Mouse (Mus musculus): ENCODE measurements around the gene Ptprq.

Ptprq gene

GRCm38 (mm10) chr10:107628104-107628503 lies 91.7 kb downstream of the Ptprq start:
- DNase-seq (ENCODE audit: low spot score in 2 of 2) = no peak

- DNase-seq (ENCODE audit: low spot score in 2 of 2) = no peak
Measured at GRCm38 (mm10) chr10:107626648-107627047, 93.2 kb downstream of the Ptprq start.

- DNase-seq (ENCODE audit: low spot score in 2 of 2) = no peak
Measured at GRCm38 (mm10) chr10:107624211-107624610, 95.6 kb downstream of the Ptprq start.

- DNase-seq (ENCODE audit: low spot score in 2 of 2) = no peak
Measured at GRCm38 (mm10) chr10:107615460-107615859, 104.4 kb downstream of the Ptprq start.

GRCm38 (mm10) chr10:107601371-107601770 lies 118.5 kb downstream of the Ptprq start:
- no peak for DNase-seq (ENCODE audit: low spot score in 2 of 2)

GRCm38 (mm10) chr10:107583360-107583759 lies 136.5 kb downstream of the Ptprq start:
- no peak for DNase-seq (ENCODE audit: low spot score in 2 of 2)

GRCm38 (mm10) chr10:107569044-107569443 lies 150.8 kb downstream of the Ptprq start:
- DNase-seq (ENCODE audit: low spot score in 2 of 2) = no peak

- no peak for DNase-seq (ENCODE audit: low spot score in 2 of 2)
Measured at GRCm38 (mm10) chr10:107568261-107568660, 151.6 kb downstream of the Ptprq start.

- DNase-seq (ENCODE audit: low spot score in 2 of 2) = no peak
Measured at GRCm38 (mm10) chr10:107562875-107563274, 157.0 kb downstream of the Ptprq start.

- no peak for DNase-seq (ENCODE audit: low spot score in 2 of 2)
Measured at GRCm38 (mm10) chr10:107560881-107561280, 159.0 kb downstream of the Ptprq start.

- no peak for DNase-seq (ENCODE audit: low spot score in 2 of 2)
Measured at GRCm38 (mm10) chr10:107543026-107543425, 176.8 kb downstream of the Ptprq start.

GRCm38 (mm10) chr10:107528758-107529157 lies 191.1 kb downstream of the Ptprq start:
- DNase-seq (ENCODE audit: low spot score in 2 of 2) = no peak

GRCm38 (mm10) chr10:107519216-107519615 lies 200.6 kb downstream of the Ptprq start:
- no peak for DNase-seq (ENCODE audit: low spot score in 2 of 2)

GRCm38 (mm10) chr10:107516641-107517040 lies 203.2 kb downstream of the Ptprq start:
- no peak for DNase-seq (ENCODE audit: low spot score in 2 of 2)

GRCm38 (mm10) chr10:107514735-107515134 lies 205.1 kb downstream of the Ptprq start:
- no peak for DNase-seq (ENCODE audit: low spot score in 2 of 2)

- DNase-seq (ENCODE audit: low spot score in 2 of 2) = no peak
Measured at GRCm38 (mm10) chr10:107506397-107506796, 213.5 kb downstream of the Ptprq start.

GRCm38 (mm10) chr10:107503430-107503829 lies 216.4 kb downstream of the Ptprq start:
- no peak for DNase-seq (ENCODE audit: low spot score in 2 of 2)

- DNase-seq (ENCODE audit: low spot score in 2 of 2) = no peak
Measured at GRCm38 (mm10) chr10:107502193-107502592, 217.7 kb downstream of the Ptprq start.

GRCm38 (mm10) chr10:107499656-107500055 lies 220.2 kb downstream of the Ptprq start:
- DNase-seq (ENCODE audit: low spot score in 2 of 2) = peak in 1 of 2 experiments; percentile 33

- no peak for DNase-seq (ENCODE audit: low spot score in 2 of 2)
Measured at GRCm38 (mm10) chr10:107496402-107496801, 223.4 kb downstream of the Ptprq start.

- DNase-seq (ENCODE audit: low spot score in 2 of 2) = no peak
Measured at GRCm38 (mm10) chr10:107494568-107494967, 225.3 kb downstream of the Ptprq start, which contains the start of gene Myf6. Gene Myf6, minus strand, starts transcription at chr10:107494737.

GRCm38 (mm10) chr10:107493580-107494474 lies 226.0 kb downstream of the Ptprq start:
- DNase-seq (ENCODE audit: low spot score in 2 of 2) = no peak

- no peak for DNase-seq (ENCODE audit: low spot score in 2 of 2)
Measured at GRCm38 (mm10) chr10:107492867-107493579, 226.8 kb downstream of the Ptprq start.
